Mouse (Mus musculus) cerebellum, postnatal 14 days (tissue): ENCODE data around the gene Gzme.
"Not testable (repeated sequence)": the region's sequence is repeated elsewhere in the genome, so short reads cannot be mapped to it uniquely, and the experiment has no call there.

Source experiments
- DNase-seq, 2 experiments: peaks; one replicate each; pipeline ENCODE4 v3.0.0; 2021; ENCODE audit warnings: mixed read lengths in 2 of 2

The Gzme gene

DNA sequence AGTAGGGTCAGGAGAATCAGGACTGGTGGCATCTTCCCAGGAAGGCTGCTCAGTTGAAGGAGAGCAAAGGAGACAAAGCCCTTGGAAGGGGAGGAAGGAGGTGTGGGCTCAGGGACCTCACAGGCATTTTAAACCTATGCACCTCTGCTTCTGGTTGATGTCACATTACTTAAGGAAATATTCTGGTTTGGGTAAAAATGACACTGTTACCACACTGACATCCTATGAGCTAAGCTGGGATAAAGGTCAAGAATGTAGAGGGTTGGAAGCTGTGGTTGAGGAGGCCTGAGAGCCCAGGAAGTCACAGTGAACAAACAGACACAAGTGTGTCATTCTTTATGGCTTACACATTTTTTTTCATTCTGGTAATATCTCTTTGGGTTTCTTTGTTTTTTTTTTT lies at the start of gene Gzme:
TSS of gene Gzme (minus strand) at position 101 of the 400 bp plus-strand sequence.
- no peak for DNase-seq

DNA sequence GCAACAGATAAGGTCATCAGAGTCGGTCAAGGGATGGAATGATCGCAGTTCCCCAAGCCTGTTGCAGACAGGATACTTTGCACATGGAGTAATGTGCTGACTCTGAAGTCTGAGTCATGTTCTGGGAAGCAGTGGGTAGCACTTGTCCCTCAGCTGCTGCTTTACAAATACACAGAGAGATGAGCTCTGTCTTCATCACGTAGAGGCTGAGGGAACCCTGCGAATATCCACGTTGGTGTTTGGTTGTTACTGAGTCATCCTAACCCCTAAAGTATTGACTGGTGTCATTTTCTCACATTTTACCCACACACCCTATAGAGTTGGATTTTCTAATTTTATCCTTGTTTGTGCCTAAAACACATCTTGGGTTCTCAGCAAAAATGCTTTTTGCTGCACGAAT lies 47.6 kb upstream of the Gzme start:
- no peak for DNase-seq

DNA sequence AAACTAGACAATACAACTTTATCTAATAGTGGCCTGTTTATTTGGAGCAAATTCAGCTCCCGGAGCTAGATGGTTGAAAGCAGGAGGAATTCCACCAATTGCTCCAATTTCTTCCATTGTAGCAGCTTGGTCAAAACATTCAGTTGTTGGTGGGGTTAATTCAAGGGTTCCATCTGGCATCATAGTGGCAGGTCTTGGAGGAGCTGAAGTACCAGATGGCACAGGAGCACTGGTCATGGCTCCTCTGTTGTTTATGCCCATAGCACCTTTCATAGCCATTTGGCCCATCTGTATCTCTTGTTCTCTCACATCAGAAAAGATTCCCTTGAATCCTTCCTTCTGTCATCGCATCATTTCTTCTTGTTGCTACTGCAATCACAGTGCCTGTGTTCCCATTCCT lies 41.7 kb upstream of the Gzme start:
- DNase-seq, result peak; percentile 5 to 32

DNA sequence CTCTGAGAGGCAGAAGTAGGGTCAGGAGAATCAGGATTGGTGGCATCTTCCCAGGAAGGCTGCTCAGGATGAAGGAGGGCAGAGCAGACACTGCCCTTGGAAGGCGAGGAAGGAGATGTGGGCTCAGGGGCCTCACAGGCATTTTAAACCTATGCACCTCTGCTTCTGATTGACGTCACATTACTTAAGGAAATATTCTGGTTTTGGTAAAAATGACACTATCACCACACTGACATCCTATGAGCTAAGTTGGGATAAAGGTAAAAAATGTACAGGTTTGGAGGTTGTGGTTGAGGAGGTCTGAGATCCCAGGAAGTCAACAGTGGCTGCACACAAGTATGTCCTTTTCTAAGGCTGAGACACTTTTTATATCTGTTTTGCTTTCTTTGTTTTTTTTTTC lies 39.1 kb upstream of the Gzme start, which contains the start of gene Gzmg:
TSS of gene Gzmg (minus strand) at position 101 of the 400 bp plus-strand sequence.
- not testable (repeated sequence) for DNase-seq

DNA sequence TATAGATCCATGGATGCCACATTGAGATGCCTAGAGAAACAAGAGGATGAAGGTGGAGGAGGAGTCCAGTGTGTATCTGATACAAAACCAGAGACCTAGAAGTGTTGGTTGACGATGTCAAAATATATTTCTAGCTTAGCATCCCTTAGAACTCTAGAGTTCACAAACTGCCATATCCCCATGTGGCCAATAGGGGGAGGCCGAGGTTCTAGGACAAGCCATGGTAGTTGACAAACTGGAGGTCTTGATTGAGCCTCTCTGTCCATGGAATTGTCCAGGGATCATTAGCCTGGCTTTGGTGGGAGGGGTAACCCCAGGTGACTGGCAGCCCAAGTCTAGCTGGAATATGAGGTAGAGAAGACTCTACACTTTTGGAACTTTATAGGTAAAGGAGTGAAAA lies 34.9 kb upstream of the Gzme start:
- no peak for DNase-seq

DNA sequence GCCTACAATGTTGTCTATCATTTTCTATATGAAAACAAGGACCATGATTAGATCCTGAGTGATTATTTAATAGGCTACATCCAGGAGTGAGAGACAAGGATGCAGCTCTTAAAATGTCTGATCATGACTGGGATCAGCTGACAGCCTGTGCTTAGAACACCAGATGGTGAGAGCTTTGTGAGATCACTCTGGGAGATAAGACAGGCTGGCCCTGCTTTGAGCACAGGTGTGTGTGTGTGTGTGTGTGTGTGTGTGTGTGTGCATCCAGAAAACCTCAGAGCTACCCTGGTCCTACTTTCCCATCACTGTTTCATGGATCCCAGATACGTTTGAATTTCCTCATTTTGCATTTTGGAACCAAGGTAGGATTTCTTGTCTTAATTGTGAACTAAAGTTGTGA lies 13.2 kb upstream of the Gzme start:
- DNase-seq, result peak; percentile 24 to 43

DNA sequence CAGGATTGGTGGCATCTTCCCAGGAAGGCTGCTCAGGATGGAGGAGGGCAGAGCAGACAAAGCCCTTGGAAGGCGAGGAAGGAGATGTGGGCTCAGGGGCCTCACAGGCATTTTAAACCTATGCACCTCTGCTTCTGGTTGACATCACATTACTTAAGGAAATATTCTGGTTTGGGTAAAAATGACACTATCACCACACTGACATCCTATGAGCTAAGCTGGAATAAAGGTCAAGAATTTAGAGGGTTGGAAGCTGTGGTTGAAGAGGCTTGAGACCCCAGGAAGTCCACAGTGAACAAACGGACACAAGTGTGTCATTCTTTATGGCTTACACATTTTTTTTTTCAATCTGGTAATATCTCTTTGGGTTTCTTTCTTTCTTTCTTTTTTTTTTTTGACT lies 12.1 kb upstream of the Gzme start, which contains the start of gene Gzmd:
TSS of gene Gzmd (minus strand) at position 101 of the 400 bp plus-strand sequence.
- DNase-seq, result not testable (repeated sequence)

DNA sequence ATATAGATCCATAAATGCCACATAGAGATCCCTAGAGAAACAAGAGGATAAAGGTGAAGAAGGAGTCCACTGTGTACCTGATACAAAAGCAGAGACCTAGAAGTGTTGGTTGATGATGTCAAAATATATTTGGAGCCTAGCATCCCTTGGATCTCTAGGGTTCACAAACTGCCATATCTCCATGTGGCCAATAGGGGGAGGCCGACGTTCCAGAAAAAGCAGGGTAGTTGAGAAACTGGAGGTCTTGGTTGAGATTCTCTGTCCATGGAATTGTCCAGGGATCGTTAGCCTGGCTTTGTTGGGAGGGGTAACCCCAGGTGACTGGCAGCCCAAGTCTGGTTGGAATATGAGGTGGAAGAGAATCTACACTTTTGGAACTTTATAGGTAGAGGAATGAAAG lies 7.9 kb upstream of the Gzme start:
- no peak for DNase-seq

DNA sequence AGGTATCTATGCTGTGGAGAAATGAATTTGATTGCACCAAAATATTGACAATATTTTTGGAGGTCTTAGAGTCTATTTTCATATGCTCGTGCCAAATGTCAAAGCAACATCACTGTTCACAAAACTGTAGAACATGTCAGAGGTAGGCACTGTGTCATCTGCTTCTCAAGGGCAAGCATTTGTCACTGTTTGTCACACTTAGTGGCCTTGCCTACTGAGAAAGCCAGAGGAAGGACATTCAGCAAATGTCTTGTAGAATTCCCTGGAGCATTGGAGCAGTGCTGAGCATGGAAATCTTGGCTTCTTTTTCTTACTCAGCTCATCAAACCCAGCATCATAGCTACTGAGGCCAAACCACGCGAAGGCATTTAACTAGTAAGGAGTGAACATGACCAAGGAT lies 3.1 kb upstream of the Gzme start:
- no peak for DNase-seq

DNA sequence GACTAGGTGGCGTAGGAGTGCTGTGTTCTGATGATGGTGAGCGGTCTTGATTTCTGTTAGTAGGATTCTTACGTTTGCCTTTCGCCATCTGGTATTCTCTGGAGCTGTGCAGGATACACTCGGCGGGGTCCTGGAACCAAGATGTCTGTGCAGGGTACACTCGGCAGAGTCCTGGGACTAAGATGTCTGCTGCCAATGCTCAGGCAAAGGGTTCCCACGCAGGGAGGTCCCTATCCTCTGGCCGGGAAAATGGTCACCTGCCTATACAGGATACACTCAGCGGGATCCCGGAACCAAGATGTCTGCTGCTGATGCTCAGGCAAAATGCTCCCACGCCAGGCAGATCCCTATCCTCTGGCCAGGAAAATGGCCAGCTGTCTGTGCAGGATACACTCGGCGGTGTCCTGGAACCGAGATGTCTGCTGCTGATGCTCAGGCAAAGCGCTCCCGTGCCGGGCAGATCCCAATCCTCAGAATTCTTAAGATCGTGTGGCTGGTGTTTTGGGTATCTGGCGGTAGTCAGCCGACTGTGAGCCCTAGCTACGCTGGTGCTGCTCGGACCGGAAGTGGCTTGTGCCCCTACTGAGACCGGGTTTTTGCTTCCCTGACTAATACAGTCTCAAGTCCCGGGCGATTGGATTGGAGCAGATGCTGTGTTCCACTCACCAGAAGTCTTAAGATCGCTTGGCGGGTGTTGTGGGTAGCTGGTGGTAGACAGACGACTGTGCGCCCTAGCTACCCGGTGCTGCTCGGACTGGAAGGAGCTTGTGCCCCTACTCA lies 4.7 kb downstream of the Gzme start:
- DNase-seq, result not testable (repeated sequence)

DNA sequence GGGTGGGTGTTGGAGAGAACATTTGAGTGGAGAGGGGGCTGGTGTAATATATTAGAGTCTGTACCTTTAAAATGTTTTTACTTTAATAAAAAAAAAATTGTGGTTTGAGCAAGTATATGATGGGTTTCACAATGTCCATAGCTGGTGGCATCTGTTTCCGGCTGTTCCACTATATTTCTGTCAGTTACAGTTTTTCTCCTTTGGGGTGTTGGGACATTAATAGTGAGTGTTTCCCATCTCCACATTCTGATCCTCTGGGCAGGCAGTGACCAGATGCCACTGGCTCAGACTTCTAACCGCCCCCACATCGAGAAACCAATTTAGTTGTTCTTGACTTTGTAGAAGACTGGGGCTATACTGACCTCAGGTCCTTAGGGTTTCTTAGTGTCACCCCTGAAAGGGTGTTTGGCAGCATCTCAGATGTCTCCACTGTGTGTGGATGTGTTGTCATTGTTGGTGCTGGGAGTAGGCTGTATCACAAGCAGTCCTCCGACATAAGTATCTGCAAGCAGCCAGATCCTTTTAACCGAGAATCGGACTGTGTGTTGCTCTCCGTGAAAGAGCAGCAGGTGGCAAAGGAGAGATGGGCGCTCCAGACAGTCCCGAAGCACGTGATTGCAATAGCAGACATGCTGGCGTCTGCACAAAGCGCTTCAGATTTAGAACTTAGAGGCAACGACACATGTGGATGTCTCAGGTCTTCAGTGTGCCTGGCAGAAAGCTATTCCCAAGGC lies 14.8 kb downstream of the Gzme start:
- no peak for DNase-seq

DNA sequence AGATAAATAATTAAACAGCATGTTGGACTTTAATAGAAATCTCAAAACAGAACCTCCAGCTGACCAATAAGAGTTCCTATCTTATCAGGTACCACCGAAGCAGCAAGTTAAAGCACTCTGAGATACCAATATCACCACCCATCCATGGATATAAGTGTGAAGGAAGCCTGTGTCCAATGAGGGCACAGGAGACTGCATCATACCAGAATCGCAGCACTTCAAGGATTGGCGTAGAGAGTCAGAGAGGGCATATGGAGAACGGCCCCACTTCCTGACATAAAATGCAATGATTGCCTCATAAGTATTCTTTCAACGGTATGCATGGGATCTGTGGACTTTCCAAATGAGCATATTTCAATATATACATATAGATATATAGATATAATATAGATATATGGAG lies 15.4 kb downstream of the Gzme start:
- DNase-seq, result no peak

DNA sequence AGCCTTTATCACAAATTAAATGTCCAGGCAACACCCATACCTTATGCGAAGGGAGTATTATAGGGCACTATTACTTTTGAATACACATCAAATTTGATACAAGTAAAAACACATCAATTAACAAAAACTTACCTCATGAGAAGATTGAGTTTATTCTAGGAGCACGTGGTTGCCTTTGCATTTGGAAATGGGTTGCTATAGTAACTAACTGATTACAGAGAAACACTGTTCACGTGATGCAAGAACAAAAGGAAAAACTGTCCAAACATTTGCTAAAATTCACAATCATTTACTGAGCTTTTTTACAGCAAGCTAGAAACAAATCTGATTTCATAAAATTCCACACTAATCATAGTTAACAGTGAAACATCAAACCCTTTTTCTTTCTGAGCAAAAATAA lies 17.0 kb downstream of the Gzme start:
- DNase-seq, result no peak

DNA sequence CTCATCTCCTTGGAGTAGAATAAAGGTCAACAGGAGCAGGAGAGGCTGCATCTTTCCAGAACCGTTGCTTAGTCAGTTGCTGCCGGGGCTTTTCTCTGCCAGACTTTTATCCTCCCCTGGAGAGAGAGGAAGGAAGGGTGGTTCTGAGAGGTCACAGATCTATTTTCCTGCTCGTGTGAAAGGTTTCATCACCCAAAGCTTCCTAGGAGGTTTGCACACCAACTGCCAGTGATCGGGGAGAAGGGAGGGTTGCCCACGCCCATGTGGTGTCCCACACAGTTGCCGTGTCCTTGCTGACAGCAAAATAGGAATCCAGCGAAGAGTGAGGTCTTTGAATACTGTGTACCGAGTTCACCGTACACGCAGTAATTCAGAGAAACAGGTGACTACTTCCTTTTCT lies 18.0 kb downstream of the Gzme start, which contains the start of gene Ctsg:
TSS of gene Ctsg (minus strand) at position 189 of the 400 bp plus-strand sequence.
- DNase-seq, result no peak

DNA sequence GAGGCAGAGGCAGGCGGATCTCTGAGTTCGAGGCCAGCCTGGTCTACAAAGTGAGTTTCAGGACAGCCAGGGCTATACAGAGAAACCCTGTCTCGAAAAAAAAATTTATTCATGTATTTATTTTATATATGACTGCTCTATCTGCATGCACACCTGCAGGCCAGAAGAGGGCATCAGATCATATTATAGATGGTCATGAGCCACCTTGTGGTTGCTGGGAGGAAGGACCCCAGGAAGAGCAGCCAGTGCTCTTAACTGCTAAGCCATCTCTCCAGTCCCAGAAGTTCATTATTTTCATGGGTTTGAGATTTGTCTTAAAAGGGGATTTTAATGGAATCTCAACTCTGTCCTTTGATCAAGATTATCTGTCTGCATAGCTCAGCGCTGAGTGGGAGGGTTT lies 21.5 kb downstream of the Gzme start:
- peak; percentile 29 to 34 for DNase-seq

DNA sequence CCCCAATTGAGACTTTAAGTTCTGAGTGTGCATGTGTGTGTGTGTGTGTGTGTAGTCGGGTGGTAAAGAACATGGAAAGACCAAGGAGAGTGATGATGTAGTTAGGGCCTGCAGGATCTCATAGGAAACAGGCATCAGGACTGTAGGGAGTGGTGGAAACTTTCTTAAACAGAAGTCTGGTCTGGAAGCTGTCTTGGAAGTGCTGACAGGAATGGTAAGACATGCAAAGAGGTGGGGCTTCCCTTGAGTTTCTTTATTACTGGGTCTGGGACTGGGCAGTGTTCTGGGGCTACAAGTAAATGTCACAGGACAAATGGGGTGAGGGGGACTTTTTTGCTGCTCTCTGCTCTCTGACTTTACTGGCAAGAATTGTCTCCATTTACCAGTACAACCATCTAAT lies 22.8 kb downstream of the Gzme start:
- DNase-seq, result no peak

DNA sequence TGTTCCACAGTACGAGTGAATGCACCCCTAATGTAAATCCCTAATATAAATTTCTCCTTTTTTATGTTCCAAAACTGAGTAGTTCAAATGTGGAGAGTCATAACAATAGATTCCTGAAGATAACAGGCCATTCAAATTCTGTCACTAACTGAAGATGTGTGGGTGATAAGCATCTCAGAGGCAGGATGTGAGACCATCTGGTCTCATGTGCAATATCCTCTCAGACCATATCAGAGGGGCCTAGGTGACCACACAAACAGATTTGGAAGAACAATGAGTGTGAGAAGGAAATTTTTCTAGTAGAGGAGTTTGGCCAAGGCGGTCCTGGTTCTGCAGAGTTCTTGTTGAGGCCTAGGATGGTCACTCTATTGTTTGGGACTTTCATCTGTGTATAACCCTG lies 27.1 kb downstream of the Gzme start:
- no peak for DNase-seq

DNA sequence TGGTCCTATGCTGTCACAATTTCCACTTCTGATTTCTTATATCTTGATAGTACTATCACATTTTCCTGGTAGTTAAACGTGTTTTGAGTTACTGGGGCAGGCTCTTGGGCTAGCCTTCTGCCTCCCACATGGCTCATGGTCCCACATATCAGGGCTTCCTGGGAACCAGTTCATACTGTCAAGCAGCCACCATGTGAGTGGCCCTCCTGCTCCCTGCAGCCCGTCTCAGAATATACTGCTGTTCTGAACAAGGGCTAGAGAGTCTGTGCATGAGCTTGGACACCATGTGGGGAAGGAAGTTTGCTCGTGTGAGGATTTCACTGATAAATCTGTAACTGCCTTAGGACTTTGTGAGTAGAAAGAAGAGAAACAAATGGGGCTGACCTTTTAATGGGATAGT lies 33.7 kb downstream of the Gzme start:
- no peak for DNase-seq

DNA sequence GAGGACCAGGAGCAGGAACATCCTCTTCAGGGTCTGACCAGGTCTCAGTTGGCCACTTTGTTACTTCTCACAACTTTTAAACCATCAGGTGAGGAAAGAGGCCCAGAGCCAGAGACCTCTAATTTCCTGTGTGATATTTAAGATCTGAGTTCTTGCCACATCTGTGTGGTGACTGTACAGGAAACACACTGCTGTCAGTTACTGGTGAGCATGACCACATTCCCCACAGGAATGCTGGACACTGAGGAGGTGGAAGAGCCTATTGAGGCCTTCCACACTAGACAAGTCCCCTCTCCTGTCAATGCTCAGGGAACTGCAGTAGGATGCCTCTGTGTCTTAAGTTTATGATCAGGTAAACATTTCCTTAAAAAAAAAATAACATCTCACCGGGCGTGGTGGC lies 35.3 kb downstream of the Gzme start, which contains the start of gene Mcpt8:
TSS of gene Mcpt8 (minus strand) at position 107 of the 400 bp plus-strand sequence.
- no peak for DNase-seq

DNA sequence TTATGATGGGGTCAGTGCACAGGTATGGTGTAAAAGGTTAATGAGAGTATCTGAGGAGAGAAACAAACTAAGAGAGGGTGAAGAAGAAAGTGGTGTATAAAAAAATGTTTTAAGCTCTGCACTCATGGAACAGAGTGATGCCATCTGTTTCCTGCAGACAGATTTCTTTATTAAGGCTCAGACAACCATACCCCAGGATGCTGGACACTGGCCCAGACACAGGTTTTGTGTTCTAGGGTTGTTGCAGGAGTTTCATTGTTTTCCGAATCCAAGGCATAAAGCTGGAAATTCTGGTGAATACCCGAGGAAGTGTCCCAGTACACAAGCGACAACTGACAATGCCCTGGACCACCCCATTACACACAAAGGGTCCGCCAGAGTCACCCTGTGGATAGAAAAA lies 38.4 kb downstream of the Gzme start:
- peak; percentile 71 to 75 for DNase-seq
